Mouse (Mus musculus) neural tube, embryonic 12.5 days (tissue): ENCODE data around the gene Map3k21. TPM values are rescaled to one million over a fixed set of nuclear protein-coding genes. Genes with fewer than 3 reads are reported as not detected.

ENCODE experiments used
- ATAC-seq: fragments of 200-750 bp; cut with Nextera tagmentation; 2 replicates; pipeline ENCODE4 v1.8.0; 2017; ENCODE audit warnings: low read depth, mild to moderate bottlenecking, moderate TSS enrichment, moderate library complexity; ENCODE audit not compliant: low FRiP score
- H3K27ac ChIP-seq: fragments of 300-500 bp; sonication (generic); 2 replicates; pipeline ENCODE4 v1.5.1; 2016
- H3K27me3 ChIP-seq: fragments of 300-500 bp; sonication (generic); replicated peaks from 2 replicates; pipeline ENCODE4 v1.6.1; 2016; ENCODE audit warnings: mild to moderate bottlenecking
- H3K36me3 ChIP-seq: fragments of 300-500 bp; sonication (generic); 2 replicates; pipeline ENCODE4 v1.6.1; 2016; ENCODE audit warnings: mild to moderate bottlenecking
- H3K4me1 ChIP-seq: fragments of 300-500 bp; sonication (generic); 2 replicates; pipeline ENCODE4 v1.6.1; 2016
- H3K4me2 ChIP-seq: fragments of 300-500 bp; sonication (generic); replicated peaks from 2 replicates; pipeline ENCODE4 v1.6.1; 2016; ENCODE audit warnings: mild to moderate bottlenecking
- H3K4me3 ChIP-seq: fragments of 300-500 bp; sonication (generic); 2 replicates; pipeline ENCODE4 v1.5.1; 2016
- H3K9ac ChIP-seq: fragments of 300-500 bp; sonication (generic); 2 replicates; pipeline ENCODE4 v1.6.1; 2016; ENCODE audit warnings: mild to moderate bottlenecking
- H3K9me3 ChIP-seq: fragments of 300-500 bp; sonication (generic); 2 replicates; pipeline ENCODE4 v1.6.1; 2016; ENCODE audit warnings: mild to moderate bottlenecking
- WGBS: fragments of 180-500 bp; shearing (Covaris S2); methylation state at CpG from one replicate; pipeline ENCODE4 v1.1.7; 2016; 5-methylcytosine and 5-hydroxymethylcytosine counted together
- polyA plus RNA-seq: library from polyadenylated mRNA; unstranded; fragments of >200 nt; fragmentation: Nextera tagmentation; extraction: Ambion mirVana; gene quantifications from 2 replicates; pipeline ENCODE4 v1.2.1, GENCODE M21; 2016

Gene Map3k21
- 0.13 and 0.15 TPM in 2 replicates for polyA plus RNA-seq

DNA sequence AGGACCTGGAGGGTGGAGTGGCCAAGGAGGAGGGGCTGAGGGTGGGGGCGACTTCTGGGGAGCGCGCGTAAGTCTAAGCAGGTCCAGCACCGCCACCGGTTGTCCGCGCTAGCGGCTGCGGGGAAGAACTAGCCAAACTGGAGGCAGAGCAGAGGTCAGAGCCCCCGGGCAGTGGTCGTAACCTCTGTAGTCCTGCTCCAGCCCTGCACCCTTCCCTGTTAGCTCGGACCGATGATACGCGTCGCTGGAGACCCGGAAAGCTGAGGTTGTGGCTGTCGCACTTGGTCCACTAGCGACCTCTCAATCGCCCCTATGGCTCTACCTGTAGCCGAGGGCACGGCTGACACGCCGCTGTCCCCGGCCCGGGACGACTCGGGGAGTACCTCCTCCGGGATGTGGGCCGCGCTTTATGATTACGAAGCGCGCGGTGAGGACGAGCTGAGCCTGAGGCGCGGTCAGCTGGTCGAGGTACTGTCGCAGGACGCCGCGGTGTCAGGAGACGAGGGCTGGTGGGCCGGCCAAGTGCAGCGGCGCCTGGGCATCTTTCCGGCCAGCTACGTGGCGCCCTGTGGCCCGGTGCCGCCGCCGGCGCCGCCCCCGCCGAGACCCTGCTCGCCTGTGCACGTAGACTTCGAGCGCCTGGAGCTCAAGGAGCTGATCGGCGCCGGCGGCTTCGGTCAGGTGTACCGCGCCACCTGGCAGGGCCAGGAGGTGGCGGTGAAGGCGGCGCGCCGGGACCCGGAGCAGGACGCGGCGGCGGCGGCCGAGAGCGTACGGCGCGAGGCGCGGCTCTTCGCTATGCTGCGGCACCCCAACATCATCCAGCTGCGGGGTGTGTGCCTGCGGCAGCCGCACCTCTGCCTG, at the start of gene Map3k21:
Map3k21 (plus strand) TSS at position 86 of the 864 bp plus-strand sequence.
- peak within 1 kb of the TSS; percentile 38; the same call in 1 of the 2 replicates for H3K9ac ChIP-seq
- peaks cover 15% of the 10 kb centered on the region for H3K4me1 ChIP-seq
- ATAC-seq: peak; percentile 56; the same call in 1 of the 2 replicates
- H3K4me2 ChIP-seq: peak within 1 kb of the TSS; percentile 94
- H3K27me3 ChIP-seq: peaks cover 62% of the 10 kb centered on the region
- under 1% methylated on average over 91 of the region's 93 CpGs for WGBS
- 0 out of 2 replicates have a peak, but pooled peaks cover 3% of the 10 kb centered on the region for H3K9me3 ChIP-seq
- H3K4me3 ChIP-seq: peak within 1 kb of the TSS; percentile 46
- no peak within 1 kb of the TSS for H3K27ac ChIP-seq
- no peaks in the 10 kb centered on the region for H3K36me3 ChIP-seq

DNA sequence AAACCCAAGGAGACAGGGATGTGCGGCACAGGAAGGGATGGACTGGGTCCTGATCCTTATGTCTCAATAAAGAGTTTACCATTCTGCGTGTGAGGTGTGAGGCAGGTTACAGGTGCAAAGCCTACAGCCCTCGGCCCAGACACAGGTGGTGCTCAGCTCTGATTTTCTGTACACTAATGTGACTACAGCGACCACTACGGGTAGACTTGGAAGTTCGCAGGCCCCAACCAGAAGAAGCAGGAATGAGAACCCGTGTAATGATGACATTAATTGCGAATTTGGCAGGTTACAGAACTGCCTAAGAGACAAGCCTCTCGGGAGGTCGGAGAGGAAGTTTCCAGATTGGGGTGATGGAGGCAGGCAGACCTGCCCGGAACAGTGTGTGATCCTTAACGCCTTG, 44.1 kb upstream of the Map3k21 start:
- Histone ChIP-seq H3K27ac (no peak overlapping the region), H3K27me3 (peaks cover 5% of the 10 kb centered on the region), H3K4me1 (peaks cover 14% of the 10 kb centered on the region), H3K4me2 (no peak overlapping the region), H3K4me3 (no peak overlapping the region), H3K36me3 (no peaks in the 10 kb centered on the region), H3K9me3 (no peaks in the 10 kb centered on the region), H3K9ac (no peak overlapping the region)
- 83% methylated on average over 12 of the region's 12 CpGs for WGBS
- no peak for ATAC-seq

DNA sequence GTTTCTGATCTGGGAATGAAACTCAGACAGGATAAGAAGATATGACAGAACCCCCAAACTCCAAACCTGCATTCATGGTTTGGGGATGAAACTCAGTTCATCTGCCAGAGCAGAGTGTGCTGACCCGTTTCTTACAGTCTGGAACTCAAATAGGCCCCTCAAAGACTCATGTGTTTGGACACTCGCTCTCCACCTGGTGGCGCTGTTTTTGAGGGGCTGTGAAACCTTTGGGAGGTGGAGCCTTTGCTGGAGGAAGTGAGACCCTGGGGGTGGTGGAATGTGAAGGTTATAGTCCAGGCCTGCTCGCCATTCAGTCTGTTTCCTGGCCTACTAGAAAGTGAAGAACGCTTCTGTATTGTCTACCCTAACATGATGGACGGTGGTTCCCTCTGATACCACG, 41.7 kb upstream of the Map3k21 start:
- H3K9me3 ChIP-seq: no peaks in the 10 kb centered on the region

DNA sequence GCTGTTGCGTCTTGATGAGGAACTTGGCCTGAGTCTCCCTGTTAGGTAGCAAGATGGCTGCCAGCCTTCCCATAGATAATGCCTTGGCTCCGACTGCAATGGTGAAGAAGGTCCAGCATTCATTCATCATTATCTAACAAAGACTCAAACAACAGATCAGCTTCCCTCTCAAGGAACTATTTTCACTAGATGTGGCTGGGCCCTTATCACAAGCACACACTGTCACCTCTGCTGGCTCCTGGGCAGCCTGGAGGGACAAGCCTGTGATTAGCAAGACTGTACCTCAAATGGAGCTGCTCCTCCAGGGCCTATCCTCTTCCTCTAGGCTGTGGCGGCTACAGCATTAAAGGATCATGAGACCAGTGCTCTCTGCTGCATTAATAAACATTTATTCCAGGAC, 40.5 kb upstream of the Map3k21 start:
- no peak overlapping the region for H3K4me3 ChIP-seq
- peaks cover 7% of the 10 kb centered on the region; the same call in 1 of the 2 replicates for H3K4me1 ChIP-seq
- H3K27me3 ChIP-seq: no peaks in the 10 kb centered on the region
- no peaks in the 10 kb centered on the region for H3K9me3 ChIP-seq
- H3K36me3 ChIP-seq: no peaks in the 10 kb centered on the region
- WGBS: 86% methylated on average over 3 of the region's 3 CpGs
- no peak overlapping the region for H3K9ac ChIP-seq
- no peak for ATAC-seq
- H3K27ac ChIP-seq: no peak overlapping the region
- no peak overlapping the region for H3K4me2 ChIP-seq

More for the DNA sequence above, 41.7 kb upstream of the Map3k21 start:
- 69% methylated on average over 7 of the region's 7 CpGs for WGBS
- Histone ChIP-seq H3K4me1 (peaks cover 7% of the 10 kb centered on the region; the same call in 1 of the 2 replicates), H3K4me3 (no peak overlapping the region), H3K4me2 (no peak overlapping the region), H3K27me3 (no peaks in the 10 kb centered on the region; the same call in 1 of the 2 replicates), H3K36me3 (no peaks in the 10 kb centered on the region), H3K27ac (no peak overlapping the region), H3K9ac (no peak overlapping the region)
- no peak for ATAC-seq

- Histone ChIP-seq H3K4me3 (no peak overlapping the region), H3K9ac (no peak overlapping the region), H3K27ac (no peak overlapping the region), H3K4me2 (no peak overlapping the region), H3K4me1 (peaks cover 7% of the 10 kb centered on the region; the same call in 1 of the 2 replicates), H3K36me3 (no peaks in the 10 kb centered on the region), H3K9me3 (no peaks in the 10 kb centered on the region), H3K27me3 (no peaks in the 10 kb centered on the region)
- ATAC-seq: 0 out of 2 replicates have a peak, but pooled peaks have one; percentile 25
- WGBS: 35% methylated on average over 6 of the region's 6 CpGs
Observed at GRCm38 (mm10) chr8:125870179-125870702, 40.0 kb upstream of the Map3k21 start.

GRCm38 (mm10) chr8:125870821-125871321, 39.4 kb upstream of the Map3k21 start:
- peak; percentile 58; the same call in 1 of the 2 replicates for ATAC-seq
- Histone ChIP-seq H3K4me3 (no peak overlapping the region), H3K9me3 (no peaks in the 10 kb centered on the region), H3K27ac (no peak overlapping the region), H3K4me1 (peaks cover 7% of the 10 kb centered on the region; the same call in 1 of the 2 replicates), H3K36me3 (no peaks in the 10 kb centered on the region), H3K4me2 (0 out of 2 replicates have a peak overlapping the region, but pooled peaks have one; percentile 27), H3K9ac (no peak overlapping the region), H3K27me3 (no peaks in the 10 kb centered on the region)
- WGBS: 2% methylated on average over 7 of the region's 7 CpGs

GRCm38 (mm10) chr8:125872501-125873249, 37.6 kb upstream of the Map3k21 start:
- no peak overlapping the region for H3K9ac ChIP-seq
- H3K4me3 ChIP-seq: no peak overlapping the region
- no peaks in the 10 kb centered on the region for H3K9me3 ChIP-seq
- peaks cover 7% of the 10 kb centered on the region; the same call in 1 of the 2 replicates for H3K4me1 ChIP-seq
- H3K27ac ChIP-seq: no peak overlapping the region
- 47% methylated on average over 9 of the region's 9 CpGs for WGBS
- no peaks in the 10 kb centered on the region for H3K27me3 ChIP-seq
- no peak for ATAC-seq
- no peaks in the 10 kb centered on the region for H3K36me3 ChIP-seq
- no peak overlapping the region for H3K4me2 ChIP-seq

GRCm38 (mm10) chr8:125873250-125873534, 37.1 kb upstream of the Map3k21 start:
- Histone ChIP-seq H3K9ac (no peak overlapping the region), H3K36me3 (no peaks in the 10 kb centered on the region), H3K27ac (no peak overlapping the region), H3K4me3 (no peak overlapping the region), H3K27me3 (no peaks in the 10 kb centered on the region), H3K4me2 (no peak overlapping the region), H3K9me3 (no peaks in the 10 kb centered on the region), H3K4me1 (peaks cover 7% of the 10 kb centered on the region; the same call in 1 of the 2 replicates)
- ATAC-seq: no peak
- 89% methylated on average over 2 of the region's 2 CpGs for WGBS

GRCm38 (mm10) chr8:125880447-125880846, 29.8 kb upstream of the Map3k21 start:
- H3K4me1 ChIP-seq: no peaks in the 10 kb centered on the region
- no peak overlapping the region for H3K9ac ChIP-seq
- WGBS: 86% methylated on average over 4 of the region's 4 CpGs
- no peaks in the 10 kb centered on the region for H3K9me3 ChIP-seq
- no peak overlapping the region for H3K4me3 ChIP-seq
- H3K27ac ChIP-seq: no peak overlapping the region
- H3K4me2 ChIP-seq: no peak overlapping the region
- no peak for ATAC-seq
- no peaks in the 10 kb centered on the region for H3K36me3 ChIP-seq
- no peaks in the 10 kb centered on the region for H3K27me3 ChIP-seq

GRCm38 (mm10) chr8:125887549-125887948, 22.7 kb upstream of the Map3k21 start:
- Histone ChIP-seq H3K4me3 (no peak overlapping the region), H3K36me3 (peaks cover 13% of the 10 kb centered on the region; the same call in 1 of the 2 replicates), H3K9me3 (no peaks in the 10 kb centered on the region), H3K4me2 (no peak overlapping the region), H3K27me3 (no peaks in the 10 kb centered on the region), H3K4me1 (no peaks in the 10 kb centered on the region), H3K27ac (no peak overlapping the region), H3K9ac (no peak overlapping the region)
- 86% methylated on average over 9 of the region's 9 CpGs for WGBS
- ATAC-seq: no peak

GRCm38 (mm10) chr8:125889920-125890319, 20.3 kb upstream of the Map3k21 start:
- H3K9ac ChIP-seq: no peak overlapping the region
- H3K36me3 ChIP-seq: peaks cover 13% of the 10 kb centered on the region; the same call in 1 of the 2 replicates
- no peak overlapping the region for H3K4me3 ChIP-seq
- no peak overlapping the region for H3K27ac ChIP-seq
- H3K4me1 ChIP-seq: no peaks in the 10 kb centered on the region
- H3K9me3 ChIP-seq: no peaks in the 10 kb centered on the region
- ATAC-seq: no peak
- 79% methylated on average over 3 of the region's 3 CpGs for WGBS
- H3K27me3 ChIP-seq: no peaks in the 10 kb centered on the region
- no peak overlapping the region for H3K4me2 ChIP-seq

GRCm38 (mm10) chr8:125897388-125897787, 12.9 kb upstream of the Map3k21 start:
- H3K4me2 ChIP-seq: peak overlapping the region; percentile 60
- no peak for ATAC-seq
- H3K27ac ChIP-seq: no peak overlapping the region
- peak overlapping the region; percentile 47 for H3K4me3 ChIP-seq
- no peaks in the 10 kb centered on the region for H3K9me3 ChIP-seq
- WGBS: 62% methylated on average over 11 of the region's 11 CpGs
- H3K9ac ChIP-seq: no peak overlapping the region
- 0 out of 2 replicates have a peak, but pooled peaks cover 9% of the 10 kb centered on the region for H3K4me1 ChIP-seq
- H3K36me3 ChIP-seq: no peaks in the 10 kb centered on the region
- peaks cover 21% of the 10 kb centered on the region for H3K27me3 ChIP-seq
